Mouse (Mus musculus): ENCODE results near the gene Pafah1b1. TPM values are rescaled to one million over a fixed set of nuclear protein-coding genes. Genes with fewer than 3 reads are reported as not detected.

Gene Pafah1b1
- polyA plus RNA-seq, 1 experiment from 2014 or later, result 55.8 TPM

DNA sequence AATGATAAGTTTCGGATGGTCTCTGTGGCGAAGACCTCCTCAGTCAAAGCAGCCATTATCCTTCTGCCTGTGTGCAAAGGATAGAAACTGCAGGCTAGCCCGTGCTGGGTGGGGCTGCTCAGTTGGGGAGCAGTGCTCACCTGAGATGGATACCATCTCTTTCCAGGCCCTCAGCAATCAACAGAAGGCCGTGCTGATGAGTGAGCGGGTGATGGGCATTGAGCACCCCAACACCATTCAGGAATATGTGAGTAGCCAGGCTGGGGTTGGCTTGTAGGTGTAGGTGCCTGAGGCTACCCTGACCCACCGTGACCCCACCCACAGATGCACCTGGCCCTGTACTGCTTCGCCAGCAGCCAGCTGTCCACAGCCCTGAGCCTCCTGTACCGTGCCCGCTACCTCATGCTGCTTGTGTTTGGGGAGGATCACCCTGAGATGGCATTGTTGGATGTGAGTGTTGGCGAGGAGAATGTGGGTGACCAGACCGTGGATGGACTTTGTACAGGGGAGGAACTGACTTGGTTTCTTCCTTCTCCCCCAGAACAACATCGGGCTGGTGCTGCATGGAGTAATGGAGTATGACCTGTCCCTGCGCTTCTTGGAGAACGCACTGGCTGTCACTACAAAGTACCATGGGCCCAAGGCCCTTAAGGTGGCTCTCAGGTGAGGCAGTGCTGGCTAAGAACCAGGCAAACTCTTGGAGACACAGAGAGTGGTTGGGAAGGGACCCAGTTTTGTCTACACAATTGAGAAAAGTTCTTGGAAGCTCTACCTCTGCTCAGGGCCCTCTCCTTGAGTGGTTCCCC lies 57.5 kb downstream of the Pafah1b1 start:
- no peak overlapping the region for H3K4me3 ChIP-seq
- H3K36me3 ChIP-seq, result peaks cover 84% of the 10 kb centered on the region
- H3K9me3 ChIP-seq, result no peaks in the 10 kb centered on the region
- 91% methylated on average over 14 of the region's 14 CpGs for WGBS
- no peaks in the 10 kb centered on the region for H3K4me1 ChIP-seq
- peak; percentile 69 for DNase-seq (ENCODE audit: low spot score)
- H3K27ac ChIP-seq, result no peak overlapping the region
- H3K27me3 ChIP-seq (ENCODE audit: insufficient read depth, poor library complexity, severe bottlenecking), result no peaks in the 10 kb centered on the region

DNA sequence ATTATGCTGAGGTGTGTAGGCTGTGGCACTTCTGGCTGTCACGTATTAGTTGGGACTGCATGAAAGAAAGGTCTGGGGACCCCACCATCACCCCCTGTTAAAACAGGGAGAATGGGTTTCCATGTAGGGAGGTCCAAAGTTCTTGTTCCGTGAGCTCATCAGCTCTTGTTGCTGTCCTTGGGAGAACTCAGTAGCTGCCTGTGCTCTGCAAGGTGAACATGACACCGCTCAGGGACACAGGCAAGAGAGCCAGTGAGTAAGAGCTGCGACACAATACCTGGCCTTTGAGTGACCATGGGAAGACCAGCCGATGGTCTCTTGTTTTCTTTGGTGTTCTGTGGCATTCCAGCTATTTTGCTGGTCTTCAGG lies 58.2 kb downstream of the Pafah1b1 start:
- Histone ChIP-seq H3K4me3 (no peak overlapping the region), H3K27ac (no peak overlapping the region), H3K4me1 (no peaks in the 10 kb centered on the region), H3K27me3 (ENCODE audit: insufficient read depth, poor library complexity, severe bottlenecking) (no peaks in the 10 kb centered on the region), H3K36me3 (peaks cover 91% of the 10 kb centered on the region), H3K9me3 (no peaks in the 10 kb centered on the region)
- 94% methylated on average over 5 of the region's 5 CpGs for WGBS
- peak; percentile 71 for DNase-seq (ENCODE audit: low spot score)

DNA sequence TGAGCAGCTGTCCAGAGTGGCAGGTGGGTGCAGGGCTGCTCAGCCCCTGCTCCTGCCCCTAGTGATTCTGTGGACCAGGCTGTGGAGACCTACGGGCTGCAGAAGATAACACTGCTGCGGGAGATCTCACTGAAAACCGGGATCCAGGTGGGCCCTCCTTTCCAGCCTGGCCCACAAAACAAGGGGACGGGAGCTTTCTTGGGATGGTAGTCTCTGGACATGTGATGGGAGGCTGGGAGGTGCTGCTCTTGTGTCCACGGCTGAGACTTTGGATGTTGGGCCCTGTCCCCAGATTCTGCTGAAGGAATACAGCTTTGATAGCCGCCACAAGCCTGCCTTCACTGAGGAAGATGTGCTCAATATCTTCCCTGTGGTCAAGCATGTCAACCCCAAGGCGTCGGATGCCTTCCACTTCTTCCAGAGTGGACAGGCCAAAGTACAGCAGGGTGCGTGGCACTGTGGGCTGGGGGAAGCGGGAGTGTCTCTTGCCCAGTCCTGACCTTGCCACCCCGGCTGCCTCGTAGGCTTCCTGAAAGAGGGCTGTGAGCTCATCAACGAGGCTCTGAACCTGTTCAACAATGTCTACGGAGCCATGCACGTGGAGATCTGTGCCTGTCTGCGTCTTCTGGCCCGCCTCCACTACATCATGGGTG lies 58.7 kb downstream of the Pafah1b1 start:
- H3K36me3 ChIP-seq, result peaks cover 97% of the 10 kb centered on the region
- peak; percentile 68 for DNase-seq (ENCODE audit: low spot score)
- WGBS, result 92% methylated on average over 17 of the region's 17 CpGs
- H3K4me1 ChIP-seq, result no peaks in the 10 kb centered on the region
- H3K9me3 ChIP-seq, result no peaks in the 10 kb centered on the region
- no peaks in the 10 kb centered on the region for H3K27me3 ChIP-seq (ENCODE audit: insufficient read depth, poor library complexity, severe bottlenecking)
- H3K4me3 ChIP-seq, result no peak overlapping the region
- no peak overlapping the region for H3K27ac ChIP-seq

DNA sequence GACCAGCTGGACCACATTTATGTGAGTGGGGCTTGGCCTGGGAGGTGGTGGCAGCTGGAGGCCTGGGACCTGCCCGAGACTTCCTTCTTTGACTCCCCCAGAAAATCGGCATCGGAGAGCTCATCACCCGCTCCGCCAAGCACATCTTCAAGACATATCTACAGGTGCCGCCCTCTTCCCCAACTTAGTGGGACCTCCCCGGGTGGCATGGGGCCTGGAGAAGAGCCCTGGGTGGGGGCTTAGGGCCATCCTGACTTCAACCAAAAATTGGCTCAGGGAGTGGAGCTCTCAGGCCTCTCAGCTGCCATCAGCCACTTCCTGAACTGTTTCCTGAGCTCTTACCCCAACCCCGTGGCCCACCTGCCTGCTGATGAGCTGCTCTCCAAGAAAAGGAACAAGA lies 59.6 kb downstream of the Pafah1b1 start:
- Histone ChIP-seq H3K9me3 (no peaks in the 10 kb centered on the region), H3K4me3 (no peak overlapping the region), H3K27me3 (ENCODE audit: insufficient read depth, poor library complexity, severe bottlenecking) (no peaks in the 10 kb centered on the region), H3K36me3 (peaks cover 99% of the 10 kb centered on the region), H3K4me1 (no peaks in the 10 kb centered on the region), H3K27ac (no peak overlapping the region)
- WGBS, result 87% methylated on average over 8 of the region's 8 CpGs
- peak; percentile 71 for DNase-seq (ENCODE audit: low spot score)

DNA sequence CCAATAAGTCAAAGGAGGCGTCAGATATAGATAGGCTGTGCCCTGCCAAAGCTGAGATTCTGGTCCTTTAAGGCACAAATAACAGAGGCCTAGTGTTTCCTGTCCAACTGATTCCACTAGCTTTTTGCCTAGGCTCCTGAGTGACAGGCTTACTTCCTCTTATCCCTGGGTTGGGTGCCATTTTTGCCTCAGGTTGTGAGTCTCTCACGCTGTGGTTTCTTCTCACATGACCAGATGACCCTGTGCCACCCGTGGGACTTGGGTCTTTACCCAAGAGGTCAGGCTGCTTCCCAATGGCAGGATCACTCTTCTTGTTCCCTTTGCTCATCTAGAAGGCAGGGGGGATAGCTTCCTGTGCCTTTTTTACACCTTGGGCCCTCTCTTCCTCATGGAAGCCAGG lies 60.2 kb downstream of the Pafah1b1 start:
- Histone ChIP-seq H3K4me3 (no peak overlapping the region), H3K27ac (no peak overlapping the region), H3K4me1 (no peaks in the 10 kb centered on the region), H3K36me3 (peaks cover 99% of the 10 kb centered on the region), H3K9me3 (no peaks in the 10 kb centered on the region), H3K27me3 (ENCODE audit: insufficient read depth, poor library complexity, severe bottlenecking) (no peaks in the 10 kb centered on the region)
- WGBS, result 90% methylated on average over 3 of the region's 3 CpGs
- peak; percentile 63 for DNase-seq (ENCODE audit: low spot score)

DNA sequence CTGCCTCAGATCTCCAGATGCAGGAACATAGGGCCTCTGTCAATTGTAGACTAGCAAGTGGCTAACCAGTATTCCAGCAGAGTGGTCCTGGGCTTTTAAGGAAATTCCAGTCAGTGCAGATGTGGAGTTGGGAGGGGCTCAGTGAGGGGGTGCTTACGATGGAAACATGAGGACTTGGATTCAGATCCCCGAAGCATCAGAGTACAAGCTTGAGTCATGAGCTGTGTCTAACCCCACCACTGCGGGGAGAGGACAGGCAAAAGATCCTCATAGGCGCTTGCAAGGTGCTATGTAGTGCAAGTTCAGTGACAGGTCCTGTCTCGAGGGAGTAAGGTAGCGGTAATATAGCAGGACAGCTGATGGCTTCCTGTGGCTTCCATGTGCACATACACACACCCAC lies 62.2 kb downstream of the Pafah1b1 start:
- Histone ChIP-seq H3K9me3 (no peaks in the 10 kb centered on the region), H3K27ac (no peak overlapping the region), H3K4me3 (no peak overlapping the region), H3K27me3 (ENCODE audit: insufficient read depth, poor library complexity, severe bottlenecking) (no peaks in the 10 kb centered on the region), H3K4me1 (no peaks in the 10 kb centered on the region), H3K36me3 (peaks cover 100% of the 10 kb centered on the region)
- peak; percentile 61 for DNase-seq (ENCODE audit: low spot score)
- WGBS, result 86% methylated on average over 6 of the region's 6 CpGs

DNA sequence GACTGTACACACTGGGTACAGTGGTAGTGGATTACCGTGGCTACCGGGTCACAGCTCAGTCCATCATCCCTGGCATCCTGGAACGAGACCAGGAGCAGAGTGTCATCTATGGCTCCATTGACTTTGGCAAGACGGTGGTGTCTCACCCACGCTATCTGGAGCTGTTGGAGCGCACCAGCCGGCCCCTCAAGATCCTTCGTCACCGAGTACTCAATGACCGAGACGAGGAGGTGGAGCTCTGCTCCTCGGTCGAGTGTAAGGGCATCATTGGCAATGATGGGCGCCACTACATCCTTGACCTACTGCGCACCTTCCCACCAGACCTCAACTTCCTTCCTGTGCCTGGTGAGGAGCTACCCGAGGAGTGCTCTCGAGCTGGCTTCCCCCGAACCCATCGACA lies 62.8 kb downstream of the Pafah1b1 start:
- WGBS, result 93% methylated on average over 19 of the region's 19 CpGs
- no peaks in the 10 kb centered on the region for H3K27me3 ChIP-seq (ENCODE audit: insufficient read depth, poor library complexity, severe bottlenecking)
- peak; percentile 70 for DNase-seq (ENCODE audit: low spot score)
- H3K9me3 ChIP-seq, result no peaks in the 10 kb centered on the region
- H3K4me1 ChIP-seq, result no peaks in the 10 kb centered on the region
- H3K27ac ChIP-seq, result no peak overlapping the region
- peaks cover 100% of the 10 kb centered on the region for H3K36me3 ChIP-seq
- H3K4me3 ChIP-seq, result no peak overlapping the region

DNA sequence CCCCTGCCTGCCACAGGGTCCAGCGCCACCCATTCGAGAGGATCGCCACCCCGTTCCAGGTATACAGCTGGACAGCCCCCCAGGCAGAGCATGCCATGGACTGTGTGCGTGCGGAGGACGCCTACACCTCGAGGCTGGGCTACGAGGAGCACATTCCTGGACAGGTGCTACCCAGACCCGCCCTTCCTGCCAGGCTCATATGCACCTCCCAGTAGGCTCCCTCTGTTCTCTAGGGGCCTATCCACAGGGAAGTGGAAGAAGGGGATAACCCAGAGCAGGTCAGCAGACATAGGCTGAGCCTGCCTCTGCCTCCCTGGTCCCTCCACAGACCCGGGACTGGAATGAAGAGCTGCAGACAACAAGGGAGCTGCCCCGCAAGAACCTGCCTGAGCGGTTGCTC lies 64.1 kb downstream of the Pafah1b1 start:
- 93% methylated on average over 13 of the region's 13 CpGs for WGBS
- peaks cover 97% of the 10 kb centered on the region for H3K36me3 ChIP-seq
- DNase-seq (ENCODE audit: low spot score), result peak; percentile 76
- H3K27me3 ChIP-seq (ENCODE audit: insufficient read depth, poor library complexity, severe bottlenecking), result no peaks in the 10 kb centered on the region
- H3K4me1 ChIP-seq, result no peaks in the 10 kb centered on the region
- no peak overlapping the region for H3K4me3 ChIP-seq
- H3K9me3 ChIP-seq, result no peaks in the 10 kb centered on the region
- no peak overlapping the region for H3K27ac ChIP-seq

DNA sequence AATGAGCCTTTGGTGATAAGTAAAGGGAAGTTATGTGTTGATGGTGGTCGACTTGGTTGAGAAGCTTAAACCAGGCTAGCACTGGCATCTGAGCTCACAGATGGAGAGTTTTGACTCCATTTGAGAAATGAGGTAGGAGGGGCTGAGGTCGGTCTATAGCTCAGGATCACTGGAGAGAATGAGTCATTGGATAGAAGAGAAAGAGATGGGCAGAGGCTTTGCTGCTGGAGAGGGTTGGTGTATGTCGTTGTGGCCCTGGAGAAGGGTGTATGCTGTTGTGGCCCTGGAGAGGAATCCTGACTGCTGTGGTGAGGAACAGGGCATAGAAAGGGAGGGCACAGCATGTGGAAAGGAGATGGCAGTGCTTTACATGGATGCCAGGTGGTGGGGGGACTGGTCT lies 68.5 kb downstream of the Pafah1b1 start:
- Histone ChIP-seq H3K4me3 (no peak overlapping the region), H3K9me3 (no peaks in the 10 kb centered on the region), H3K36me3 (peaks cover 59% of the 10 kb centered on the region), H3K27me3 (ENCODE audit: insufficient read depth, poor library complexity, severe bottlenecking) (no peaks in the 10 kb centered on the region), H3K27ac (no peak overlapping the region), H3K4me1 (peaks cover 39% of the 10 kb centered on the region)
- DNase-seq (ENCODE audit: low spot score), result no peak
- WGBS, result 81% methylated on average over 3 of the region's 3 CpGs

DNA sequence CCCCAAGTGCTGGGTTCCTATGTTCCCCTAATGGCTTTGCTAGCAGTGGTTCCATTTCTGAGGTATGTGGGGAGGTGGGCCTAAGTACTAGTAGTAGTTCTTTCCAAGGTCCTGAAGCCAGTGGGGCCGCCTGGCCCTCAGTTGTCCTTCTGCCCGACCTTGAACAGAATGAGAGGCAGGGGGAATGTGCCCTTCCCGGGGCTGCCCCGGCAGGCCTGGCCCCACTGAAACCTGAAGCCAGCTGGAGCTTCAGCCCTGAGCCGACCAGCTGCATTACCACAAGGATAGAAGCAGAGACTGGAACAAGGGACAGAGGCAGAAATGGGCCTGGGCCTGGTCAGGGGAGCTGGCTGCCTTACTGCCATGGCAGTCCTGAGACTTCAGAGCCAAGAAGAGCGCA lies 71.1 kb downstream of the Pafah1b1 start:
- 51% methylated on average over 6 of the region's 6 CpGs for WGBS
- DNase-seq (ENCODE audit: low spot score), result peak; percentile 88
- no peaks in the 10 kb centered on the region for H3K27me3 ChIP-seq (ENCODE audit: insufficient read depth, poor library complexity, severe bottlenecking)
- H3K9me3 ChIP-seq, result no peaks in the 10 kb centered on the region
- H3K4me1 ChIP-seq, result peaks cover 52% of the 10 kb centered on the region
- peak overlapping the region; percentile 85 for H3K27ac ChIP-seq
- H3K4me3 ChIP-seq, result peak overlapping the region; percentile 33
- peaks cover 34% of the 10 kb centered on the region for H3K36me3 ChIP-seq

DNA sequence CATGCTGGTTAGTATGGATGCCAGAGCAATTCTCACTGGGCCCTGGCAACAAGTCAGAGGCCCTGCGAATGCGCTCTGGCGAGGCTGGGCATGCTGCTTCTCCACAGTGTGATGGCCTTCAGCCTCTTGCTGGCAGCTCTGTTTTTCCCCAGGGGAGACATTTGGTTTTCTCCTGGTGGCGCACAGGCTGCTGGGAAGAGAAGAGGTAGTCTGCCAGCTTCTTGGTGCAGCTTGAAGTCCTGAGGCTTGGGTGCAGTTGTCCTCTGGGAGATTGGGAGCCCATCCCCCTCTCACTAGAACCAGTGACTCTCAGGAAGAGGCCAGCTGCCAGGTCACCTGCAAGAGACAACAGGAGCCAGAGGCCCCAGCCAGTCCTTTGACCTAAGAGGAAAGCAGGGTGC lies 71.7 kb downstream of the Pafah1b1 start:
- WGBS, result 74% methylated on average over 4 of the region's 4 CpGs
- Histone ChIP-seq H3K27ac (peak overlapping the region; percentile 85), H3K4me1 (peaks cover 54% of the 10 kb centered on the region), H3K4me3 (peak overlapping the region; percentile 33), H3K9me3 (no peaks in the 10 kb centered on the region), H3K27me3 (ENCODE audit: insufficient read depth, poor library complexity, severe bottlenecking) (no peaks in the 10 kb centered on the region), H3K36me3 (peaks cover 28% of the 10 kb centered on the region)
- DNase-seq (ENCODE audit: low spot score), result no peak

DNA sequence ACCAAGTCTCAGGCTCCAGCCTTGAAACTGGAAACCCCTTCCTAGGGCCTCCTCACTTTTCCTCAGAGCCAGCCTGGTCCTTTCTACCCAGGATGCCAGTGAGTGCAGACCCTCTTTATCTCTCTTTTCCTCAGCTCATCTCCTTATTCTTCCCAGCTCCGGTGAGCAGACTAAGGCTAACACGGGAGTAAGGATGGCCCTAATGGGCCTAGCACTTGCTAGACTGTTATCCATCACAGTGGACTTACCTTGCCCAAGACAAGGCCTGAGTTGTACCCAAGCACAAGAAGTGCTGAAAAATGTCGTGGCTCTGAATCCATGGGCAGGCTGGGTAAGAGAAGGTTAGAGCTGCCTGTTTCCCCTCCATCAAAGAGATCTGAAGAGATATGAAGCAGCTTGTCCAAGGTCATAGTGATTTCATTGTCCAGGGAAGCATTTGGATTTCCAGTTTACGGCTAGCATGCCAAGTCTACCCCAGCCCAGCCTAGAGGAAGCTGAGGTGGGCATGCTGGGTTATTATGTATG lies 73.8 kb downstream of the Pafah1b1 start:
- 52% methylated on average over 4 of the region's 4 CpGs for WGBS
- no peak for DNase-seq (ENCODE audit: low spot score)
- no peaks in the 10 kb centered on the region for H3K27me3 ChIP-seq (ENCODE audit: insufficient read depth, poor library complexity, severe bottlenecking)
- H3K27ac ChIP-seq, result peak overlapping the region; percentile 96; the same call in 1 of the 2 replicates
- peaks cover 54% of the 10 kb centered on the region for H3K4me1 ChIP-seq
- peak overlapping the region; percentile 100 for H3K4me3 ChIP-seq
- H3K36me3 ChIP-seq, result peaks cover 7% of the 10 kb centered on the region; the same call in 1 of the 2 replicates
- H3K9me3 ChIP-seq, result no peaks in the 10 kb centered on the region

Data from heart, embryonic 10.5 days (tissue).